Mouse (Mus musculus) left cerebral cortex, adult 11 months (tissue): Measurements from ENCODE around the gene Npff.

ENCODE experiments used
- DNase-seq: peaks from one replicate; pipeline ENCODE4 v3.0.0; 2022; ENCODE audit warnings: low spot score

Gene Npff

GRCm38 (mm10) chr15:102503924-102504782 lies 20.6 kb downstream of the Npff start:
- no peak for DNase-seq

- no peak for DNase-seq
Observed at GRCm38 (mm10) chr15:102503447-102503846, 21.3 kb downstream of the Npff start, which contains the start of gene Gm10337. Gene Gm10337, plus strand, starts transcription at chr15:102503722.

GRCm38 (mm10) chr15:102502254-102502840 lies 22.4 kb downstream of the Npff start:
- no peak for DNase-seq

- DNase-seq = no peak
Observed at GRCm38 (mm10) chr15:102501084-102501814, 23.5 kb downstream of the Npff start.

GRCm38 (mm10) chr15:102500479-102500878 lies 24.3 kb downstream of the Npff start:
- no peak for DNase-seq

GRCm38 (mm10) chr15:102499851-102500250 lies 24.9 kb downstream of the Npff start:
- no peak for DNase-seq

GRCm38 (mm10) chr15:102499370-102499769 lies 25.4 kb downstream of the Npff start:
- no peak for DNase-seq

- no peak for DNase-seq
Observed at GRCm38 (mm10) chr15:102498322-102498721, 26.4 kb downstream of the Npff start.

GRCm38 (mm10) chr15:102487664-102488063 lies 37.1 kb downstream of the Npff start:
- DNase-seq = no peak

- no peak for DNase-seq
Observed at GRCm38 (mm10) chr15:102485853-102486252, 38.9 kb downstream of the Npff start.

GRCm38 (mm10) chr15:102483136-102483535 lies 41.6 kb downstream of the Npff start:
- no peak for DNase-seq

- no peak for DNase-seq
Observed at GRCm38 (mm10) chr15:102474520-102474919, 50.2 kb downstream of the Npff start.
